Mouse (Mus musculus): ENCODE results near the gene Prokr1.
A peak's percentile ranks its signal among the peaks of the same experiment; 100 is the strongest.
"Not testable (repeated sequence)": the region's sequence is repeated elsewhere in the genome, so short reads cannot be mapped to it uniquely, and the experiment has no call there.

Gene Prokr1

DNA sequence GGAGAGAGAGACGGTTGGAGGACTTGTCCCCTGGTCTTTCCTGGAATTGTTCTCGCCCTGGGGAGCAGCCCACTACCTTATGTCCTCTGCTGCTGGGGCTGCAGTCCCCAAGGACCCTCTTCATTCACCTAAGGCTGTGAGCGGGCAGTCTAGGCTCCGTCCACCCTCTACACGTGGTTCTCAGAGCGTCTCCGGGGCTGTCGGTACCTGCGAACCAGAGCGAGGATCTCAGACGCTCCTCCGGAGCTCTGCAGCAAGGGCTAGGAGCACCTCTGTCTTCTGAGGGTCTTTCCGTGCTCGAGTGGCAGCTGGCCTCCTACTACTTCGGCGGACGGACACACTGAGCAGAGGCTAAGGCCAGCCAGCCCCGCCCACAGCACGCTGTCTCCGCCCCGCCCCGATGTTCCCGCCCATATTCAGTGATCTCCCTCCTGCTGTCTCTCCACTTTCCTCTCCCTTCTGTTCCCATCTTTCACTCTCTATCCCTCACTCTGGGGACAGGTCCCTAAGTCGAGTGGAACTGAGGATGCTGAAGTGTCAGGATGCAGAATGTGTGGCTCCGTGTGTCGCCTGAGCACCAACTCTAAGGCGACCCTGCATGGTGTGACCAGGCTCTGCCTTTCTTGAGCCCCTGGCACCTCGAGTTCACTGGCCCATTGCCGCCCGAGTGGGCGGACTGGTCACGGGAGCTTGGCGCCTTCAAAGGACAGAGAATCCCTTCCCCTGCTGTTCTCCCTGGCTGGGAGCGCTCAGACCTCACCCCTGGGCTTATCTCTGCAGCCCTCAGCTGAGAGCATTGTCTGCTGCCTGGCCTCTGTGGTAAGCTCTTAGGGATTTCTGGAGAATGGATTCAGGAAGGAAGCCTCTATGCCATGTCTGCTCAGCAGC is at the start of gene Prokr1:
TSS of gene Prokr1 (minus strand) at position 350 of the 888 bp plus-strand sequence.
- peak; percentile 47 to 81 for DNase-seq

DNA sequence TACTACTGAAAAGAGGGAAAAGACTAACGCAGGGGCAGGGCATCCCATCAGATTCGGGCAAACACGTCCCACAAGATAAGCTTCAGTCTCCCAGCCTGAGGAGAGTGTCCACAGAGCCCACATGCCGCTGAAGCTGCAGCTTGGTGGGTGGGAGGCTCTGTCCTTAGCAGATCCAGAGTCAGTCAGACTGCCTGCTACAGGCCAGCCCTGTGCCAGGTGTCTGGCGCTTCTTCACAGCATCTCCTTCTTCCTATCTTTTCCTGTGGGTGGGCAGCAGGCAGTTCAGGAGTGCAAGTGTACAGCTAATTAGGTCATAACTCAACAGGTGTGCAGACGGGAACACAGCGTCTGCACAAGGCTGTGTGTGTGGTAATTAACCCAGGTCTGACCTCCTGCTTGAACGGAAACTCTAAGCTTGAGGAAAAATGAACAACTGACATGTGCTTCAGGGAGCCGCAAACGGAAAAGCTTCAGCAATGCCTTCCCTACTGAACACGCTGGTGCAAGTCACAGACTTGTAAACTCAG is 47.7 kb upstream of the Prokr1 start:
- peak in 1 of 2 experiments; percentile 27 for DNase-seq

DNA sequence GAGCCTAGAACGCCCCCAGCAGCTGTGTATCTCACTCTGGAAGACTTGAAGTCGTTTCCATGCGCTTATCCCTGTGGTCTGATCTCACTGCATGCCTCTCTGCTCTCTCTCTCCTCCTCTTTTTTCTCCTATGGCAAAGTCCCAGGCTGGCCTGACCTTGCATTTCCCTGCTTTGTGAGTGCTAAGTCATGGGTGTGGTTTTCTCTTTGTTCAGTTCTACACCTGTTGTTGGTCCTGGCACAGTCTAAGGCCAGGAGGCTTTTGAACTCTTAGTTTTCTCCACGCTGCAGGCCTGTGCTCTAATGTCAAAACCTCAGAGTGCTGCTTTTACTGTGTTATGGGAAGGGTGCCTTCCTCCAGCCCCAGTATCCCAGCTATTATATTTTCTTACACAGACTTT is 41.6 kb upstream of the Prokr1 start:
- DNase-seq: no peak

DNA sequence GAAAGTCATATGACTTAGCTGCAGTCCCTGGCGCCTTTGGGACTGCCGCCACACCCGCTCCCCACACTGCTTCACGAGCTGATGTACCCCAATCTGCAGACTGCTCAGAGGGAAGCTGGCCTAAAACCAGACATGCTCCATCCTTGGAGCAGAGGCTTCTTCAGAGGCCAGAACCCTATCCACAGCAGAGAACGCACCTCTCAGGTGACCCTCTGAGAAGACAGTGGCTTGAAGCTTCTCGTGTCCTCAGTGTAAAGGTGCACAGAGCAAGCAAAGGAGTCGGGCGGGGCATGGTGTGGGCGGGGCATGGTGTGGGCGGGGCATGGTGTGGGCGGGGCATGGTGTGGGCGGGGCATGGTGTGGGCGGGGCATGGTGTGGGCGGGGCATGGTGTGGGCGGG is 38.4 kb upstream of the Prokr1 start:
- not testable (repeated sequence) for DNase-seq

DNA sequence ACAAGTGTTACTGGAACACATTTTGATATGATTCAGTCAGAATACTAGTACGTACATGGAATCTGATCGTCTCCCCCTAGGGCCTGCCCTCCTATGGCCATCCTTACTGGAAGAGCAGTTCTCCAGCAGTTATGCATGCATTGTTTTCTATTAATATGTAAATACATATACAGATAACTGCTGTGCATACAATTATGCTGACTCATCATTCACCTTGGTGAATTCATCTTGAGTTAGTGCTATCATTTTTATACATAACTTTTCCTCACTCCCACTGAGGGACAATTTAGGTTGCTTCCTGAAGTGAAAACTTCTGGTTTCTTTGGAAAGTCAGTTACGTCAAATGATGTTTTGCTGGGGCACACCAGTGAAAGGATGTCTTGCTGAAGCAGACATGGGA is 32.6 kb upstream of the Prokr1 start:
- no peak for DNase-seq

DNA sequence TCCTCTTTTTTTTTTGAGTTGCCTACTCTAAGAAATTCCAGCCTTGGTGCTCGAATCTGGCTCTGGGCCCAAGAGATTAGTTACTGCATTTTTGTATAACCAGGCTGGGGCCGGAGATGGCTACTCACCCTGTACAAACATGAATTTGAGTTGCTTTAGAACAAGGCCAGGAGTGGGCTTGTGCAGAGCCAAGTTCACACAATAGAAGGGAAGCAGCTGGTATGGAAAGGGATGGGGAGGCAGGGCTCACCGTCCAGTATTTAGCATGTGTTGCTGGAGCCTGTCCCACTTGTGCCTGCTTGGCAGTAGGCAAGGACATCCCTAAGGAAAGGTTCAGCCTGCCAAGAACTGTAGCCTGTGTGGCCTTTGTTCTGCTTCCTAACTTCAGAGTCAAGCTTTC is 30.7 kb upstream of the Prokr1 start:
- DNase-seq: peak; percentile 19 to 31

DNA sequence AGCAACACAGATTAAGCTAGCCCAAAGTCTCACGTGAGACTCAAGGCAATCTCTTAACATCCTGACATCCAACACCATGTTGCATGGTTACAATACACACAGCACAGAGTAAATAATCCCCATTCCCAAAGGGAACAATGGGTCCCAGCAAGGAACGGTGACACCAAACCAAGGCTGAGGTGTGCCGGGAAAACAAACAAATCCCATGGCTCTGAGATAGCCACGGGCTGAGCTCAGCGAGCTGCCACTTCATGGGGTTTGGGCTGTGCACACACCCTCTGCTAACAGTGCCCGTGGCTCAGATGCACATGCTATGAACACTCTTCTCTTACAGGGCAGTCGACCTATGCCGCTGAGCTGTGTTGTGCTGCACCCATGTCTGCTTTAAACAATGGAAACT is 27.5 kb upstream of the Prokr1 start:
- DNase-seq: no peak

DNA sequence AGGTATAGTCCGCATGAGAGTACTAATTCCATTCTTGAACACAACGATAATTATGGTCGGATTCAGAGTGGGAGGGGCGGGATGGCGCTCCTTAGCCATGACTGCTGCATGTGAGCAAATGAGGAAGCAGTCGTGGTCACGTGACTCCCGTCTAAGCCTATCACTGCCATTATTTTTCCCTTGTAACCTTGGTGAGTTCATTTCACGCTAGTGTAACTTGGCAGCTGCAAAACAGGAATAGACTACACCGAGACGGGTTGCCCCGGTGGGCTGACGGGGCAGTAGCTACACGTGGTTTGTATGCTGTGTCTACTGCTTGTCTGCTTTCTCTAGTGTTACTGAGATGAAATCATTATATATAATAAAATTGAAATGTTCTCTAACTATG is 25.1 kb upstream of the Prokr1 start:
- no peak for DNase-seq

DNA sequence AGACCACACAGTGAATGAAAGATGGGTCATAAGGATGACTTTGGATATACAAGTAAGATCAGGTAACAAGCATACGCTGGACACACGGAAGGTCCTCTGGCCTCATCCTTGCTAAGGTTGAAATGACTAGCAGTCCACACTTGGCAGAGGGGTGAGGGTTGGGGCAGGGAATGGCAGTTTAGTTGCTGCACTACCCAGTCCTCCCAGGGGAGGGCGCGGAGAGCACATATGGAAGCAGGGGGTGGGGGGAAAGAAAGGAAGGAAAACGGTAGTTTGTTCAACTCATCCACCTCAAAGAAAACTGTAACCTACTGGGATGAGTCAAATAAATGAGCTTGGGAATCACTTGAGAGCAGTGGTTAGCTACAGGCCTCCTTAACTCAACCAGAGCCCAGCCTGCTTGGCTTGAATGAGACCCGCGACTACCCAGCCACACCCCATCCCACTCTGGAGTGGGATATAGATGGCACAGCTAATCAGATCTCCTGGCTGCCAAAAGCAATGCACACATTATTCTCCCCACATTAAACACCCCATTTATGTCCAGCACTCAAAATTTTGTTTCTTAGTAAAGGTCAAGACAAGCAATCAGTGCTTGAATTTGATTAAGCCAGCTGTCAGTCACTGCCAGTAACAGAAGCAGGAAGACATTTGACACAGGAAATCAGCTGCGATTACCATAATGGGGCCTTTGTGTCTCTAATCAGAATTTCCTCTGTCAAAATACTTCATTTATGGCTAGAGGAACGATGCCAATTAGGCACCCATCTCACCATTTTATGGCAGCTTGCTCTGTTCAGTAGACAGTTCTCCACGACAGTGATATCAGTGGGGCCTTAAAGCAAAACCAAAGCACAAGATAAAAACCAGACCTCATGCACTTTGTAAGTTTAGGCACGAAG is 24.5 kb upstream of the Prokr1 start:
- peak; percentile 21 to 82 for DNase-seq

DNA sequence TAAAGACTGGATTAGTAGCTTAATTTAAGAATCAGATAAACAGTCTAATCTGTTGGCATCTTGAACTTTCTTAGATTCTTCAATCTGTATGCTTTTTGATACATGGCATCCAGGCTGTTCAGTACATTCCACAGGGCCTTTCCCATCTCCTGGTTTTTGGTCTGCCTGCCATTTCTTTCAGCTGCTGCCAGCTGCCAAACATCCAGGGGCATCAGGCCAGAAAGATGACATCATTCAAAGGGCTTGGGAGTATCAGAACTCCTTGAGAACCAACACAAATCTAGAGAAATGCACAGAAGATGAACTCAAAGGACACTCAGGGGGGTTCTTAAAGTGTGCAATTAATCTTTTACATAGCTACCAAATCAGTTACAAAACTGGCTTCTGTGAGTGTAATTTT is 9.3 kb upstream of the Prokr1 start:
- peak; percentile 21 to 23 for DNase-seq

DNA sequence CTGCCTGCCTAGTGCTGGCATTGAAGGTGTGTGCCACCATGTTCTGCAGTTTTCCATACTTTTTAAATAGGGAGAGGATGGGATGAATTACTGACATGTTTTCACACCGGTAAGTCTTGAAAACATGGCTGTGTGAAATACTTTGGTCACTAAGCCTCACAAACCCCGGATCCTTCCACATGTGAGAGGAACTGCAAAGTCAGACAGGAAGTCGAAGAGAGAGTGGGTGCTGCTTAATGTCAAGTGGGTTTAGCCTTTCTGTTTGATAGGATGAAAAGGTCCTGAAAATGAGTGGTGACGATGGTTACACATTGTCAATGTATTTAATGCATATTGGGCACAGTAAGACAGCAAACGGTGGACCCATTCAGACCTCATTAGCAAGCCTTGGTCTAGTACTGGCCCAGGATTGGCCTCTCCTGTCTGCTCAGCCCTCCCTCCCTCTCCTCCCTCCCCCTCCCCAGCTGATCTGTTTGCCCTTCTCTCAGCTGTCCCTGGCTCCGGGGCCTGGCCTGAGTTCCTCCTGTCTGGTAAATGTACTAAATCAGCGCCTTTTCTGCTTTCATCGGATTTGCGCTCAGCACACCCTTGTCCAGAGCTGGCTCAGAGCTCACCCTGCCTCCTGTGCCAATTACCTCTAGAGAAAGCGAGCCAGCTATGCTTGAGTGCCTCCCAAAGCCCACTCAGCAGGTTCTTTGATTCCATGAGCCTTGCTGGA is 6.7 kb upstream of the Prokr1 start:
- DNase-seq: peak; percentile 76 to 87

DNA sequence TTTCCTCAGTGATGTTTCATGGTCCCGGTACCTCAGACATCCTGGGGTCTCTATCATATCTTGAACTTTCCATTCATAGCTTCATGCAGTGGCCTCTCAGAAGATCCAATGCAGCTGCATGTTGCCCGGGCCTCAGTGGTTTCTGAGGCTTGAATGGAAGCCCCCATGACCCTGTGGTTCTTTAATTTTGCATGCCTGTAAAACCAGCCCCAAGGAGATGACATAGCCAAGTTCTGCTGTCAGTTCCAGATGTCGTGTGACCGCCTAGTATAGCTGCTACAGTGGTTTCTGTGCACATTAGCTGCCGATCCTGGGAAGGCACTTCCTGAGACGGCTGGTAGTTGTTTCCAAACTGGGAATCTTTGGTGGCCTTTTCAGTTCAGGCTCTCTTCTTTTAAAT is 3.6 kb upstream of the Prokr1 start:
- DNase-seq: no peak

DNA sequence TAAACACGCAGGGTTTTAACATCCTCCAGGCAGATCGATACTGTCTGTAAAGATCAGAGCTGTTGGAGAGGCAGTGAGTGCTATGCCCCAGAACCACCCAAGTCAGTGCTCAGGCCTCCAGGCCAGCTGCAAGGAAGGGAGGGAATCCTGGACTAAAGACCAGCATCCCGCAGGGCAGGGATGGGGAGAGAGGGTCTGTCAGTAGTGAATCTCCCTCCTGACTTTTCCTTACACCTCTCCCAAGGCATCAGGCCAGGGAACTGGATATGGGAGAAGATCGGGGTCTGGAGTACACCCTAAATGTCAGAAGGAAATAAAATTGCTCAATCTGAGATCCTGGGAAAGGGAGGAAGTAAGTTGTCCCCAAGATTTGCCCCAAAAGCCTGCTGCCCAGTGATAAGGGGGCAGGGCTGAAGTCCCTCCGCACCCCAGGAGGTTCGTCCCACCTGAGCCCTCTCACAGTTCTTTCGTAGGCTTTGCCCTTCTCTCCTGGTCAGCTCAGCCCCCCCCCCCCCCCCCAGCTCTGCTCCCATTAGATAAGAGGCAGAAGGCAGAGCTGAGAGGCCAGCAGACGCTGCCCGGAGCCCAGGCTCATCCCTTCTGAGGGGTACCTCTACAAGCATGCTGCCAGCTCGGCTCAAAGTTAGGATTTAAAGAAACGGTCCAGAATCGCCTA is 687 bp downstream of the Prokr1 start:
- DNase-seq: no peak

DNA sequence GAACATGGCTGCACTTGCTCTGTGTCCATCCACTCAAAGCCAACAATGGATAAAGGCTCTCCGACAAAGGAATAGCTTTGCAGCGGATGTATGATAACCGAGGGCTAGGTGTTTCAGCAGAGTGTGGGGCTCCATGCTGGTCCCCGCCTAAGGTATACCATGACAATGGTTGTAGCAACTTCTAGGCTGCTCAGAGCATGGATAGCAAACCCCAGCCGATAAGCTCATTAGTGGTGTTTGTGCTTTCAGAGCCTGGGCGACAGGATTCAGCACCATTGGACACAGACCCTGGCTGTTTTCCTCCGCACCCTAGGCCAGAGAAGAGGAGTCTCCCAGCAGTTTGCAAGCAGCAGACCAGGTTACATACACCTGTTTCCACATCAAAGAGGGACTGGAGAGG is 6.6 kb downstream of the Prokr1 start:
- no peak for DNase-seq

DNA sequence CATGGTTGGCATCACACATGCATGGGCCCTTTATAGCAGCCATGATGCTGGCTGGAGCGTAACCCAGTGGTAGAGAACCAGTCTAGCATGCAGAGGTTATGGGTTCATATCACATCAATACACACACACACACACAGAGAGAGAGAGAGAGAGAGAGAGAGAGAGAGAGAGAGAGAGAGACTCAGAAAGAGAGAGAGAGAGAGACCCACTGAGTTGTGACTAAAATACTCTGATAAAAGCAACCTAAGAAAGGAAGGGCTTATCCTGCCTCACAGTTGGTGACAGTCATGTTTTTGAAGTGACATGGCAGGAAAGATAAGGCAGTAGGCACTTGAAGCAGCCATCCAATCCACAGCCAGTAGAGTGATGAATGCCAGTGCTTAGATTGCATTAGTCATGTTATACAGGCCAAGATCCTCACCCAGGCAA is 7.3 kb downstream of the Prokr1 start:
- no peak for DNase-seq

DNA sequence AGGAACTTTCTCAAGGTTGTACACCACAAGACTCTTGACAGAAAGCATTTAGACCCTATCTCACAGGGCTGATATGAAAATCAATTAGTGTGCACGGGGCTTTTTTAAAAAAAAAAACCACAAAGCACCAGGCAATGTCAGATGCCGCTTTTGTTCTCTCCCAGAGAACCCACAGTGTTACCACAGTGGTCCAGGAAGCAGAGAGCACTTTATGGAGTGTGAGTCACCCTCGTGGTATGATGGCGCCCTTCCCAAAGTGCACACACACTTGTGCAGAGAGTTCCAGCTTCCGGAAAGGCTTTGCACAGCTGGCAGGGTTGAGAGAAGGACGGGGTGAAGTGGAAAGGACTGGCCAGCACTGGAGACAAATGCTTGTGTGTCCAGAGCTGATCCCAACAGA is 8.1 kb downstream of the Prokr1 start:
- DNase-seq: peak in 1 of 2 experiments; percentile 14

DNA sequence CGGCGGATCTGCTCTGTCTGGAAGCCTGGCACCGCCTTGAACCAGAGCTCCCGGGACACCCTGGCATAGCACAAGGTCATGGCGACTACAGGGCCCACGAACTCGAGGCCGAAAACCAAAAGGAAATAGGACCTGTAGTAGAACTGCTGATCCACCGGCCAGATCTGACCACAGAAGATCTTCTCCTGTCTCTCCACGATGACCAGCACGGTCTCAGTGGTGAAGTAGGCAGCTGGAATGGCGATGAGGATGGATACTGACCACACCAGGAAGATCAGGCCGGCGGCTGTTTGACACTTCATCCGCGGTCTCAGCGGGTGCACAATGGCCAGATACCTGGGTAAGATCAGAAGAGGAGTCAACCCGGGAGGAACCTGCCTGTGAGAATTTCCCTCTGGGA is 9.0 kb downstream of the Prokr1 start:
- DNase-seq: no peak

DNA sequence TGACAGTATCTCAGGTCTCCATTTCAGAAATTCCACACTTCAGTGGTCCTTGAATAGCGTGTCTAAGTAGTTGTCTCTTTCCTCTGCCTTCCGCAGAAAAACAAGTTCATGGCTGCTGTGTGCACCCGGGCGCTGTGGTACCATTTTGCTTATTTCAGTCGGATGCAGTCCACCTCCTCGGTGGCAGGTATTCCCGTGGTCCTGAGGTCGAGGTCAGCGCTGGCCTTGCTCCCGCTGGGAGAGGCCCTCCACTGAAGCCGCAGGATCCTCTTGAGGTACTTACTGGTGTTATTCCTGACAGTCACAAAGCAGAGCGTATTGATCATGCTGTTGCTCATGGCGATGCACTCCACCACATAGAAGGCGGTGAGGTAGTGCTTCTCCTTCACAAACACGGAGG is 9.5 kb downstream of the Prokr1 start:
- no peak for DNase-seq

DNA sequence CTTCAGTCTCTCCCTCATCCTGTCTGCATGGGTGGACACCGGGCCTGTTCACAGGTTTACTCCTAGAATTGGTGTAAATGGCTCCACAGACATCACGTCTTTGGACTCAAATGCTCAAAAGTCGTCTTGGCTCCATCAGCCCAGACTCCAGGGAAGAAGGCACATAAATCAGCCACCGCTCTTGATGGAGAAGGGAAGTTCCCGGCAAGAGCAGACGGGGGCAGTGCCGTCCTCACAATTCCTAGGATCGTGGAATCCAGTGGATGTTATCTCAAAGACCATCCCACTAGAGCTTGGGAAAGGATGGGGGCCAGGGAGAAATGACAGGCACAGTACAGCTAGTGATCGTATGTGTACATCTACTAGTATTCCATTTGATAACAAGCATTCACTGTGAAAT is 12.3 kb downstream of the Prokr1 start:
- peak in 1 of 2 experiments; percentile 36 for DNase-seq

DNA sequence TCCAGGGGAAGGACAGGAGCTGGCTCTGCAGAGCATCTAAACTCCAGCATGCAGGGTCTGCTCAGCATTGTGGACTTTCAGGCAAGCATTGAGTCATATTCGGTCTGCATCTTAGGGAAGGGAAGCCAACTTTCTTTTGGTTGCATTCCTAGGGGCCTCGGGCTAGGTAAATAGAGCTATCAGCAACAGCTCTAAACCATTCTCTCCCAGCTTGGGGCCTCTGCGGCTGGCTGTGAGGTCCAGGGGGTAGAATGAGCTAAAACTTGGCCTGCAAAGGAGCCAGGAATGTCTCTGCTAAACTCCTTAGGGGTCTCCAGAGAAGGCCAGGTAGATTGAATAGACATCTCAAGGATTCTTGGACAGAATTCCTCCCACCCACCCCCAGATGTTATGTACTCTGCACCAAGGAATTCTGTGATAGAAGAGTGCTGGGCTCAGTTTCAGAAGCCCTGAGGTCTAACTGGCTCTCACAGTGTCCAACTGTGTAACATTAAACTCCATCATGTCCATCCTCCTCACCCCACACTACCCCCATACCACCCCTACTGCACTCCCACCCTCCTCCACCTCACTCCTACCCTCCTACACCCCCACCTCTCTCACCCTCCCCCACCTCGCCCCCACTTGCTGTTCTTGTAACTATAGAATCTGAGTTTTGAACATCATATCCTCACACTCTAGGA is 13.8 kb downstream of the Prokr1 start:
- DNase-seq: no peak

DNA sequence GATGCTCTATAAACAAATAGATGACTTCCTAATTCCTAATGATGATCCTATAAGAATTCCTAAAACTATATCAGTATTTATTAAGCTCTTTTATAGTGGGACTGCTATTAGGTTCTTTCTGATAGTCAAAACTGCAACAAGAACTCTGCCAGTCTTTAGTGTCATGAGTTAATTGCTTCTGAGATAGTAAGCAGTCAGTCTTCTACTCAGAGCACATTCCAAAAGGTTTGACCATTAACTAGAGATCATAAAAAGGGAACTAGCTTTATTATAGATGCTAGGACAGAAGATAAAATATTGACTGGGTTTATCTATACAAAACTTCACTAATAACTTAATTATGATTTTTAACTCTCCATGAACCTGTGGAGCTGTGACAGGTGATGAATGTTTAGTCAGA is 18.7 kb downstream of the Prokr1 start:
- not testable (repeated sequence) for DNase-seq

Data from kidney, postnatal 36 days (tissue).